Mouse (Mus musculus): ENCODE measurements around the gene Ctsd.

- TF ChIP-seq CTCF (IDR thresholded peaks at IDR 0.05; ENCODE audit: low read depth, low read length), result no peak
- TF ChIP-seq GATA1 (IDR thresholded peaks at IDR 0.05; ENCODE audit: borderline replicate concordance, low read length), result no peak
- no peak for TF ChIP-seq POLR2AphosphoS5 (IDR thresholded peaks at IDR 0.05; ENCODE audit: insufficient replicate concordance, low read depth, low read length)
- TF ChIP-seq GATA2 (IDR thresholded peaks at IDR 0.05; ENCODE audit: borderline replicate concordance, low read depth, low read length), result no peak
These were observed 40.3 kb downstream of the Ctsd start for GRCm38 (mm10) chr7:142347542-142347941.
